Mouse (Mus musculus): ENCODE measurements around the gene 4930402F06Rik.

DNA sequence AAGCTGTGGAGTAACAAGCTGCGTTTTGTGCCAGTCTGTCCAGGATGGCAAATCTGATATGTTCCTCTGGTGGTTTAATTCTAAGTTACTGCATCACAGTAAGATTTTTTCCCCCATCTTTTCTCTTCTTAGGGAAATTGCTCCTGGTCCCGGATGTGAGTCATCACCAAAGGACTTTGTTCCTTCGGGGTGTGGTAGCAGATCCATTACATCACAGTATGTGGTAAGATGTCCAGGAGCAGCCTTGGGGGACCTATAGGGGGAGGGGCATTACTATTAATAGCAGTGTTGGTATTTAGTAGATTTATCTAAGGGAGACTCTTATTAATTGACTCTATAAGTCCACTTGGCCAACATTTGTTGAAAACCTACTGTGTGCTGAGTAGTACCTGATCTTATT lies 54.4 kb downstream of the 4930402F06Rik start:
- TF ChIP-seq GATA1 (IDR thresholded peaks at IDR 0.05; ENCODE audit: borderline replicate concordance, low read length) = no peak
- TF ChIP-seq FLI1 (IDR thresholded peaks at IDR 0.05; ENCODE audit: low read length) = no peak
